In the genomic region with DNA sequence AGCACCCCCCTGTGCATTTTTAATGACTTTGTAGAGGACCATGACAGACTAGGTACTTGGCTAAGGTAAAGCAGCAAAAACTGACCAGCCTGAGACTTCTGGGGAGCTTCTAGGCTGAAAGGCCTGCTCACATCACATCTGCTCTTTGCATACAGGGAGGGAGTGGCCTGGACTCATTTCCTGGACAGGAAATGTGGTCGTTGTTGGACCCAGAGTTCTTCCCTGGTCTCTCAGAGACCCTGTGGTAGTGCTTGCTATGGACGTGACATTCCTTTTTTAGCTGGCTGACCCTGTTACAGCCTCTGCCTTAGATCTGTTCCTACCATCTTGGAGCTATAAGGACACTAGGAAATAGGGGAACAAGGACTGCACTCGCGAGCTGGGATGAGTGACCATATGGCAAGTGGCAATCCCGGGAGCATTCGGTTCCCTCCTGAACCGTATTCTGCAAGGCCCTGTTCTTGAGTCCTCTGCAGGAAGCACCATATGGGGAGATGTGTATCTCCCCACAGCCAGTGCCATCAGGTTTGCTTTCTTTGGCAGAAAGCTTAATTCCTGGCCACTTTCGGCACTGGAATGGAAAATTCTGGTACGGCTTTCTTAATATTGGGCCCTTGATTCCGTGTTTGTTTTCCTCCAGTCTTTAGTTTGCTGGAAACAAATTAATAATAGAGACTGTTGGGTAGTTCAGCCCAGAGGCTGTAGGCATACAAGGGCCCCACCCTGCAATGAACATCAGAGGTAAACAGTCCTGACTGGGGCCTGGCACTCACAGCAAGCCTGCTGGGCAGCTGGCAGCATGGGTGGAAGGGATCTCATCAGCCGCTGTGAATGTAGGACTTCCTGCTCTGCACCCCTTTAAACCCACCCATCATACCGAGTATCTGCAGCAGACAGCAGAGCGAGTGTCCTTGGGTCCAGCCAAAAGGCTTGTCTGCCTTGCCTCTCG, we compare ENCODE assay signal across 11 mouse cellular contexts. TPM values are rescaled to one million over a fixed set of nuclear protein-coding genes. Genes with fewer than 3 reads are reported as not detected.
DNase-seq lines count a peak whose midpoint lies in the region; ATAC-seq and TF ChIP-seq lines count a peak whose summit lies in the region.
"Had no signal": no experiment of that assay in that cellular context is flagged by ENCODE, and none has a peak within 500 bp of the region (broad histone marks: within the 10 kb centered on the region; RNA-seq: fewer than 3 reads in every experiment).

No protein-coding gene starts in this region.

- 68% methylated on average over 14 of the region's 14 CpGs for WGBS in liver, embryonic 12.5 days (ENCODE audit: insufficient replicate concordance)
- WGBS in liver, postnatal 0 days (ENCODE audit: insufficient replicate concordance): 75% methylated on average over 14 of the region's 14 CpGs
- WGBS in lung, embryonic 16.5 days: 70% methylated on average over 14 of the region's 14 CpGs
- WGBS in forebrain, embryonic 15.5 days: 88% methylated on average over 14 of the region's 14 CpGs

- DNase-seq in gastrocnemius, adult 2 months: no peak
- DNase-seq in gastrocnemius, postnatal 36 days: no peak
- no peak for DNase-seq in liver, postnatal 0 days
- DNase-seq in cerebellum, postnatal 25 days: peak; percentile 85 to 86
- DNase-seq in layer of hippocampus, adult 18-20 months (ENCODE audit: low spot score in 2 of 2): no peak
- DNase-seq: adrenal gland, adult 2 months had no signal

- peaks cover 49% of the 10 kb centered on the region for H3K36me3 ChIP-seq in liver, embryonic 12.5 days
- peaks cover 28% of the 10 kb centered on the region for H3K36me3 ChIP-seq in liver, postnatal 0 days (replicated peaks; ENCODE audit: insufficient read depth, low read length)
- peaks cover 12% of the 10 kb centered on the region; the same call in 1 of the 2 replicates for H3K36me3 ChIP-seq in lung, embryonic 16.5 days (ENCODE audit: control insufficient read depth, insufficient read depth, low read length)
- H3K36me3 ChIP-seq in forebrain, embryonic 15.5 days: peaks cover 12% of the 10 kb centered on the region

- H3K9me3 ChIP-seq in liver, embryonic 12.5 days (replicated peaks): no peaks in the 10 kb centered on the region
- H3K9me3 ChIP-seq in liver, postnatal 0 days (ENCODE audit: low read length): no peaks in the 10 kb centered on the region
- no peaks in the 10 kb centered on the region for H3K9me3 ChIP-seq in lung, embryonic 16.5 days (ENCODE audit: control insufficient read depth, low read length)
- H3K9me3 ChIP-seq in forebrain, embryonic 15.5 days: no peaks in the 10 kb centered on the region
- H3K9me3 ChIP-seq: stomach, embryonic 15.5 days had no signal

- H3K27ac ChIP-seq in gastrocnemius, adult 2 months: peak overlapping the region; percentile 80
- H3K27ac ChIP-seq in liver, embryonic 12.5 days: peak overlapping the region; percentile 41
- no peak overlapping the region for H3K27ac ChIP-seq in liver, postnatal 0 days (ENCODE audit: low read depth)
- H3K27ac ChIP-seq in lung, embryonic 16.5 days (ENCODE audit: low read length): peak overlapping the region; percentile 34
- H3K27ac ChIP-seq in forebrain, embryonic 15.5 days (replicated peaks): no peak overlapping the region
- H3K27ac ChIP-seq: stomach, embryonic 15.5 days had no signal

- peak overlapping the region; percentile 4 for H3K4me3 ChIP-seq in gastrocnemius, adult 2 months
- no peak overlapping the region for H3K4me3 ChIP-seq in liver, embryonic 12.5 days
- no peak overlapping the region for H3K4me3 ChIP-seq in liver, postnatal 0 days (ENCODE audit: low read depth, low read length)
- no peak overlapping the region for H3K4me3 ChIP-seq in lung, embryonic 16.5 days (ENCODE audit: low read length)
- no peak overlapping the region for H3K4me3 ChIP-seq in forebrain, embryonic 15.5 days
- H3K4me3 ChIP-seq: stomach, embryonic 15.5 days had no signal

- H3K4me2 ChIP-seq in liver, embryonic 12.5 days: no peak overlapping the region
- H3K4me2 ChIP-seq in liver, postnatal 0 days (ENCODE audit: low read depth, low read length): no peak overlapping the region
- no peak overlapping the region for H3K4me2 ChIP-seq in lung, embryonic 16.5 days (ENCODE audit: low read depth, low read length)
- H3K4me2 ChIP-seq in forebrain, embryonic 15.5 days (replicated peaks): no peak overlapping the region
- H3K4me2 ChIP-seq: liver, embryonic 11.5 days; stomach, embryonic 15.5 days had no signal

- H3K4me1 ChIP-seq in liver, embryonic 12.5 days: peaks cover 56% of the 10 kb centered on the region
- peaks cover 7% of the 10 kb centered on the region for H3K4me1 ChIP-seq in liver, postnatal 0 days (ENCODE audit: insufficient read depth)
- no peaks in the 10 kb centered on the region for H3K4me1 ChIP-seq in lung, embryonic 16.5 days (replicated peaks; ENCODE audit: control insufficient read depth, insufficient read depth, low read length)
- no peaks in the 10 kb centered on the region for H3K4me1 ChIP-seq in forebrain, embryonic 15.5 days
- H3K4me1 ChIP-seq: stomach, embryonic 15.5 days had no signal

- intact Hi-C loops in gastrocnemius, adult 2 months (cut with DNase I): no loop called here
- intact Hi-C loops in gastrocnemius, postnatal 36 days (cut with DNase I): no loop called here

- no peak for TF ChIP-seq EP300 in liver, postnatal 0 days (IDR thresholded peaks at IDR 0.05; ENCODE audit: low read depth)

- TF ChIP-seq CTCF in gastrocnemius, adult 2 months (IDR thresholded peaks at IDR 0.05): no peak
- TF ChIP-seq CTCF in liver, postnatal 0 days (IDR thresholded peaks at IDR 0.05; ENCODE audit: low read depth): no peak

- no peak overlapping the region for H3K9ac ChIP-seq in liver, embryonic 12.5 days
- H3K9ac ChIP-seq in liver, postnatal 0 days (replicated peaks): no peak overlapping the region
- no peak overlapping the region for H3K9ac ChIP-seq in lung, embryonic 16.5 days (ENCODE audit: low read length)
- H3K9ac ChIP-seq in forebrain, embryonic 15.5 days (replicated peaks): no peak overlapping the region
- H3K9ac ChIP-seq: stomach, embryonic 15.5 days had no signal

- no peaks in the 10 kb centered on the region for H3K27me3 ChIP-seq in liver, embryonic 12.5 days (replicated peaks)
- no peaks in the 10 kb centered on the region for H3K27me3 ChIP-seq in liver, postnatal 0 days (ENCODE audit: insufficient read depth, low read length)
- H3K27me3 ChIP-seq in lung, embryonic 16.5 days (ENCODE audit: control insufficient read depth, insufficient read depth, low read depth, low read length): no peaks in the 10 kb centered on the region
- H3K27me3 ChIP-seq in forebrain, embryonic 15.5 days: no peaks in the 10 kb centered on the region
- H3K27me3 ChIP-seq: stomach, embryonic 15.5 days had no signal

- ATAC-seq in liver, embryonic 12.5 days: no peak
- no peak for ATAC-seq in liver, postnatal 0 days
- ATAC-seq in lung, embryonic 16.5 days (ENCODE audit: low read depth): no peak
- no peak for ATAC-seq in forebrain, embryonic 15.5 days (replicated peaks)

RNA-seq across cellular contexts. Expression of a gene that starts 30.0 kb away (rescaled TPM):
- total RNA-seq in gastrocnemius, adult 2 months (2021): 10 to 100 TPM; 40.4 to 43.8 TPM
- 10 to 100 TPM; 32.8 to 35.8 TPM for total RNA-seq in gastrocnemius, postnatal 36 days (2021)
- 10.7 and 12.6 TPM in 2 replicates for polyA plus RNA-seq in liver, embryonic 12.5 days (2016; fragmentation: Nextera tagmentation; extraction: Ambion mirVana)
- 6.3 and 7.1 TPM in 2 replicates for polyA plus RNA-seq in liver, postnatal 0 days (2015; fragmentation: Nextera tagmentation; extraction: Ambion mirVana)
- polyA plus RNA-seq in lung, embryonic 16.5 days (2015; fragmentation: Nextera tagmentation; extraction: Ambion mirVana): 13.1 and 13.5 TPM in 2 replicates
- total RNA-seq in layer of hippocampus, adult 18-20 months (2021): 10 to 100 TPM; 75.3 to 76.5 TPM
- polyA plus RNA-seq in forebrain, embryonic 15.5 days (2015; fragmentation: Nextera tagmentation; extraction: Ambion mirVana): 19.4 and 21.1 TPM in 2 replicates

Comparison
In these comparisons a context has a peak if more than half of its experiments do, and no peak if none do; other contexts are left out.
1. H3K27ac ChIP-seq: peak in gastrocnemius, adult 2 months (single experiment), liver, embryonic 12.5 days (single experiment) and lung, embryonic 16.5 days (single experiment); none in liver, postnatal 0 days (single experiment) and forebrain, embryonic 15.5 days (single experiment).
2. DNase-seq: peak in cerebellum, postnatal 25 days (2 of 2); none in gastrocnemius, adult 2 months (single experiment), gastrocnemius, postnatal 36 days (0 of 2), liver, postnatal 0 days (single experiment) and layer of hippocampus, adult 18-20 months (0 of 2).